Comparison of ENCODE assay signal across 8 mouse cellular contexts in genomic region chr16:35871898-35872297, GRCm38 (mm10). TPM values are rescaled to one million over a fixed set of nuclear protein-coding genes. Genes with fewer than 3 reads are reported as not detected.
DNase-seq lines count a peak whose midpoint lies in the region; ATAC-seq and TF ChIP-seq lines count a peak whose summit lies in the region.

No protein-coding gene starts in this region.

- H3K4me3 ChIP-seq in heart, embryonic 11.5 days (ENCODE audit: low read depth, low read length), result peak overlapping the region; percentile 79
- H3K4me3 ChIP-seq in MEL (ENCODE audit: control insufficient read depth in 1 of 2, insufficient read depth in 1 of 2, low read depth in 2 of 2, low read length in 2 of 2), result peak overlapping the region; percentile 79 to 95
- peak overlapping the region; percentile 65 for H3K4me3 ChIP-seq in heart, postnatal 0 days (ENCODE audit: low read depth, low read length)

- 15% methylated on average over 12 of the region's 12 CpGs for WGBS in heart, embryonic 11.5 days (ENCODE audit: insufficient replicate concordance)
- 23% methylated on average over 12 of the region's 12 CpGs for WGBS in heart, postnatal 0 days

- peak overlapping the region; percentile 96 for H3K4me2 ChIP-seq in heart, embryonic 11.5 days
- peak overlapping the region; percentile 64 for H3K4me2 ChIP-seq in heart, postnatal 0 days (ENCODE audit: low read depth, low read length)

- no peak for TF ChIP-seq CTCF in MEL (IDR thresholded peaks at IDR 0.05 in 2 of 3, conservative IDR thresholded peaks at IDR 0.05 in 1 of 3; ENCODE audit: control insufficient read depth in 1 of 3, insufficient read depth in 1 of 3, low read depth in 2 of 3, low read length in 3 of 3, poor library complexity in 1 of 3, severe bottlenecking in 1 of 3)
- no peak for TF ChIP-seq CTCF in heart, postnatal 0 days (IDR thresholded peaks at IDR 0.05; ENCODE audit: low read depth)

- no peaks in the 10 kb centered on the region for H3K36me3 ChIP-seq in heart, embryonic 11.5 days (ENCODE audit: control insufficient read depth, insufficient read depth, low read length)
- H3K36me3 ChIP-seq in MEL (ENCODE audit: control insufficient read depth in 1 of 2, insufficient read depth in 2 of 2, low read length in 2 of 2), result peaks cover 0 to 5% of the 10 kb centered on the region in 2 experiments; a peak in 1 of 4 replicates
- no peaks in the 10 kb centered on the region for H3K36me3 ChIP-seq in heart, postnatal 0 days (replicated peaks; ENCODE audit: control insufficient read depth, insufficient read depth, low read length)

- TF ChIP-seq POLR2A in MEL (IDR thresholded peaks at IDR 0.05; ENCODE audit: control insufficient read depth in 1 of 2, insufficient read depth in 1 of 2, low read depth in 1 of 2, low read length in 2 of 2, poor library complexity in 1 of 2), result no peak

- H3K9me3 ChIP-seq in heart, embryonic 11.5 days (replicated peaks; ENCODE audit: control insufficient read depth, low read length), result no peaks in the 10 kb centered on the region
- no peaks in the 10 kb centered on the region for H3K9me3 ChIP-seq in MEL (replicated peaks; ENCODE audit: insufficient read depth, low read length)
- no peaks in the 10 kb centered on the region for H3K9me3 ChIP-seq in heart, postnatal 0 days (replicated peaks; ENCODE audit: control insufficient read depth, low read length)

- H3K4me1 ChIP-seq in heart, embryonic 11.5 days (ENCODE audit: control insufficient read depth, insufficient read depth, low read length), result peaks cover 4% of the 10 kb centered on the region; the same call in 1 of the 2 replicates
- H3K4me1 ChIP-seq in MEL (ENCODE audit: control insufficient read depth in 1 of 2, insufficient read depth in 2 of 2, low read length in 2 of 2), result peaks cover 0 to 4% of the 10 kb centered on the region in 2 experiments; a peak in 2 of 4 replicates
- H3K4me1 ChIP-seq in heart, postnatal 0 days (ENCODE audit: control insufficient read depth, insufficient read depth), result peaks cover 9% of the 10 kb centered on the region

- no peak for TF ChIP-seq EP300 in MEL (IDR thresholded peaks at IDR 0.05; ENCODE audit: low read depth in 1 of 2, low read length in 2 of 2)
- no peak for TF ChIP-seq EP300 in heart, postnatal 0 days (IDR thresholded peaks at IDR 0.05; ENCODE audit: low read depth)

- no peak overlapping the region for H3K27ac ChIP-seq in heart, embryonic 11.5 days (ENCODE audit: low read depth, low read length)
- no peak overlapping the region for H3K27ac ChIP-seq in MEL (ENCODE audit: control insufficient read depth, low read depth, low read length)
- H3K27ac ChIP-seq in heart, postnatal 0 days (ENCODE audit: low read depth), result no peak overlapping the region; the same call in 1 of the 2 replicates

- TF ChIP-seq RAD21 in MEL (IDR thresholded peaks at IDR 0.05; ENCODE audit: low read depth, low read length), result no peak

- H3K9ac ChIP-seq in heart, embryonic 11.5 days (ENCODE audit: low read depth, low read length), result peak overlapping the region; percentile 77
- H3K9ac ChIP-seq in MEL (ENCODE audit: control insufficient read depth, low read depth, low read length, poor library complexity, severe bottlenecking), result peak overlapping the region; percentile 74
- peak overlapping the region; percentile 71 for H3K9ac ChIP-seq in heart, postnatal 0 days (replicated peaks; ENCODE audit: low read depth, low read length)

- peaks cover 25% of the 10 kb centered on the region for H3K27me3 ChIP-seq in heart, embryonic 11.5 days (ENCODE audit: control insufficient read depth, insufficient read depth, low read length)
- H3K27me3 ChIP-seq in MEL (ENCODE audit: control insufficient read depth in 1 of 2, insufficient read depth in 2 of 2, low read length in 2 of 2), result peaks cover 1 to 2% of the 10 kb centered on the region in 2 experiments; a peak in 2 of 4 replicates
- H3K27me3 ChIP-seq in heart, postnatal 0 days (ENCODE audit: control insufficient read depth, insufficient read depth, low read length), result 0 out of 2 replicates have a peak, but pooled peaks cover 10% of the 10 kb centered on the region

- no peaks in the 10 kb centered on the region; the same call in 1 of the 2 replicates for H3K79me2 ChIP-seq in MEL (ENCODE audit: control insufficient read depth, insufficient read depth, low read length, poor library complexity)

- intact Hi-C loops in heart, postnatal 10 days (cut with DNase I), result no loop called here

- no peak for ATAC-seq in heart, embryonic 11.5 days (replicated peaks; ENCODE audit: insufficient number of reproducible peaks, low FRiP score, low TSS enrichment)
- no peak for ATAC-seq in heart, postnatal 0 days (ENCODE audit: insufficient read depth, low read depth)
- peak; percentile 16 for ATAC-seq in megakaryocyte, adult 5-6 weeks (ENCODE audit: poor library complexity, severe bottlenecking)

- no peak for DNase-seq in heart, postnatal 10 days
- DNase-seq in MEL (ENCODE audit: low read depth, low spot score), result peak; percentile 50
- no peak for DNase-seq in heart, postnatal 0 days (ENCODE audit: low spot score)
- DNase-seq in frontal cortex, postnatal 14 days (ENCODE audit: low spot score in 2 of 2), result no peak
- DNase-seq in layer of hippocampus, postnatal 14 days (ENCODE audit: low spot score in 2 of 2), result no peak
- DNase-seq in gastrocnemius, postnatal 4 days (ENCODE audit: low spot score in 2 of 2), result no peak

TF ChIP-seq in MEL, 35 proteins besides CTCF, POLR2A, EP300 and RAD21:
- no peak for TF ChIP-seq USF2 (IDR thresholded peaks at IDR 0.05; ENCODE audit: borderline replicate concordance in 1 of 2, insufficient read depth in 1 of 2, low read depth in 1 of 2, low read length in 2 of 2)
- peak; percentile 47; the same call in 1 of the 2 replicates for TF ChIP-seq MXI1 (IDR thresholded peaks at IDR 0.05; ENCODE audit: low read depth, low read length)
- peak; percentile 27; the same call in 1 of the 2 replicates for TF ChIP-seq SIN3A (IDR thresholded peaks at IDR 0.05; ENCODE audit: low read length)
TF ChIP-seq in MEL: peak in this region for 2.

RNA-seq across cellular contexts. Expression of gene Parp14, which starts 0.6 kb away (rescaled TPM):
- polyA plus RNA-seq in heart, embryonic 11.5 days (2014; fragmentation: Nextera tagmentation; extraction: Ambion mirVana), result 0.29 and 0.35 TPM in 2 replicates
- 1 to 10 TPM; 6.7 to 9.7 TPM for total RNA-seq in heart, postnatal 10 days (2021)
- 0.98 and 1.2 TPM in 2 replicates for total RNA-seq in MEL (2012; rRNA removed)
- 1 to 10 TPM in 1 of 2 experiments, not detected in 1; 1.5 TPM for polyA plus RNA-seq in MEL (2012; ENCODE audit: insufficient read depth in 1 of 2, insufficient read length in 2 of 2, low read depth in 1 of 2, low replicate concordance in 2 of 2, missing spikeins in 1 of 2)
- total RNA-seq in heart, postnatal 0 days (2014; rRNA removed; ENCODE audit: low replicate concordance), result 2.9 and 3.5 TPM in 2 replicates
- polyA plus RNA-seq in heart, postnatal 0 days (2015; fragmentation: Nextera tagmentation; extraction: Ambion mirVana), result 1.1 and 1.4 TPM in 2 replicates
- 35.4 and 36.6 TPM in 2 replicates for total RNA-seq in megakaryocyte, adult 5-6 weeks (2015)
- total RNA-seq in megakaryocyte, adult 5-6 weeks (2017), result 41.9 and 42.4 TPM in 2 replicates
- 1 to 10 TPM; 1.0 to 1.2 TPM for total RNA-seq in layer of hippocampus, postnatal 14 days (2021)
- total RNA-seq in gastrocnemius, postnatal 4 days (2021), result 1 to 10 TPM; 4.9 to 5.2 TPM
